Mouse (Mus musculus) embryonic fibroblast, embryonic 13.5 days (primary cell): Measurements from ENCODE around the gene Grem2. TPM values are rescaled to one million over a fixed set of nuclear protein-coding genes. Genes with fewer than 3 reads are reported as not detected.

Experiments used
- H3K27ac ChIP-seq: 2 replicates; pipeline ENCODE4 v1.5.1; 2012; ENCODE audit warnings: low read length, control low read depth, inconsistent platforms; ENCODE audit not compliant: insufficient read depth
- H3K4me1 ChIP-seq: 2 replicates; pipeline ENCODE4 v1.6.1; 2011; ENCODE audit warnings: low read length; ENCODE audit not compliant: control insufficient read depth, insufficient read depth
- H3K4me3 ChIP-seq: 2 replicates; pipeline ENCODE4 v1.5.1; 2011; ENCODE audit warnings: mild to moderate bottlenecking, control low read depth, low read length; ENCODE audit not compliant: insufficient read depth
- CTCF ChIP-seq: IDR thresholded peaks from 2 replicates; pipeline ENCODE4 v1.5.1; 2011; ENCODE audit warnings: mild to moderate bottlenecking, control low read depth, low read length, moderate library complexity, borderline replicate concordance; ENCODE audit not compliant: insufficient read depth
- POLR2A ChIP-seq: IDR thresholded peaks from 2 replicates; pipeline ENCODE4 v1.6.1; 2011; ENCODE audit warnings: low read depth, mild to moderate bottlenecking, control low read depth, low read length, moderate library complexity
- polyA plus RNA-seq: library from polyadenylated mRNA; stranded (reverse); fragments of >200 nt; gene quantifications from 2 replicates; pipeline ENCODE4 v1.2.4, GENCODE M21; 2011; ENCODE audit warnings: low read depth; ENCODE audit not compliant: missing spikeins, insufficient read length

Grem2 gene
- polyA plus RNA-seq, 1 experiment: 94.6 TPM

GRCm38 (mm10) chr1:174902755-174903154, 18.9 kb downstream of the Grem2 start:
- Histone ChIP-seq H3K27ac (no peak overlapping the region), H3K4me3 (no peak overlapping the region), H3K4me1 (0 out of 2 replicates have a peak, but pooled peaks cover 2% of the 10 kb centered on the region)
- TF ChIP-seq POLR2A (no peak), CTCF (no peak)

- Histone ChIP-seq H3K4me1 (peaks cover 4% of the 10 kb centered on the region; the same call in 1 of the 2 replicates), H3K4me3 (no peak overlapping the region), H3K27ac (no peak overlapping the region)
- no peak for TF ChIP-seq POLR2A
- TF ChIP-seq CTCF: no peak
These were observed 29.1 kb downstream of the Grem2 start for GRCm38 (mm10) chr1:174892471-174892870.

- TF ChIP-seq CTCF (no peak), POLR2A (no peak; the same call in 1 of the 2 replicates)
- Histone ChIP-seq H3K4me1 (peaks cover 4% of the 10 kb centered on the region; the same call in 1 of the 2 replicates), H3K4me3 (no peak overlapping the region)
These were observed 32.8 kb downstream of the Grem2 start for GRCm38 (mm10) chr1:174888684-174889405.

GRCm38 (mm10) chr1:174888073-174888472, 33.5 kb downstream of the Grem2 start:
- H3K27ac ChIP-seq: peak overlapping the region; percentile 75
- H3K4me1 ChIP-seq: peaks cover 4% of the 10 kb centered on the region; the same call in 1 of the 2 replicates
- TF ChIP-seq CTCF (no peak), POLR2A (no peak)
- H3K4me3 ChIP-seq: no peak overlapping the region

More at GRCm38 (mm10) chr1:174888684-174889405, 32.8 kb downstream of the Grem2 start:
- peak overlapping the region; percentile 75 for H3K27ac ChIP-seq

GRCm38 (mm10) chr1:174882496-174882895, 39.1 kb downstream of the Grem2 start:
- Histone ChIP-seq H3K4me3 (no peak overlapping the region), H3K4me1 (no peaks in the 10 kb centered on the region), H3K27ac (peak overlapping the region; percentile 50)
- no peak for TF ChIP-seq CTCF
- TF ChIP-seq POLR2A: no peak

GRCm38 (mm10) chr1:174875173-174875572, 46.4 kb downstream of the Grem2 start:
- Histone ChIP-seq H3K4me3 (no peak overlapping the region), H3K27ac (peak overlapping the region; percentile 73; the same call in 1 of the 2 replicates), H3K4me1 (peaks cover 8% of the 10 kb centered on the region; the same call in 1 of the 2 replicates)
- TF ChIP-seq POLR2A (no peak), CTCF (no peak)

- TF ChIP-seq CTCF: no peak
- TF ChIP-seq POLR2A: no peak
- Histone ChIP-seq H3K27ac (no peak overlapping the region), H3K4me1 (no peaks in the 10 kb centered on the region), H3K4me3 (no peak overlapping the region)
These were observed 61.1 kb downstream of the Grem2 start for GRCm38 (mm10) chr1:174860407-174861118.

- TF ChIP-seq POLR2A (no peak), CTCF (no peak)
- Histone ChIP-seq H3K4me1 (no peaks in the 10 kb centered on the region), H3K4me3 (no peak overlapping the region), H3K27ac (no peak overlapping the region)
These were observed 65.4 kb downstream of the Grem2 start for GRCm38 (mm10) chr1:174856188-174856587.

GRCm38 (mm10) chr1:174844786-174845185, 76.8 kb downstream of the Grem2 start:
- Histone ChIP-seq H3K4me3 (no peak overlapping the region), H3K27ac (peak overlapping the region; percentile 52), H3K4me1 (no peaks in the 10 kb centered on the region)
- no peak for TF ChIP-seq CTCF
- no peak for TF ChIP-seq POLR2A

GRCm38 (mm10) chr1:174836861-174837260, 84.8 kb downstream of the Grem2 start:
- H3K4me3 ChIP-seq: no peak overlapping the region
- no peak for TF ChIP-seq CTCF
- TF ChIP-seq POLR2A: no peak
- H3K27ac ChIP-seq: no peak overlapping the region
- no peaks in the 10 kb centered on the region for H3K4me1 ChIP-seq
